Mouse (Mus musculus): ENCODE data around the gene Adam33.

DNA sequence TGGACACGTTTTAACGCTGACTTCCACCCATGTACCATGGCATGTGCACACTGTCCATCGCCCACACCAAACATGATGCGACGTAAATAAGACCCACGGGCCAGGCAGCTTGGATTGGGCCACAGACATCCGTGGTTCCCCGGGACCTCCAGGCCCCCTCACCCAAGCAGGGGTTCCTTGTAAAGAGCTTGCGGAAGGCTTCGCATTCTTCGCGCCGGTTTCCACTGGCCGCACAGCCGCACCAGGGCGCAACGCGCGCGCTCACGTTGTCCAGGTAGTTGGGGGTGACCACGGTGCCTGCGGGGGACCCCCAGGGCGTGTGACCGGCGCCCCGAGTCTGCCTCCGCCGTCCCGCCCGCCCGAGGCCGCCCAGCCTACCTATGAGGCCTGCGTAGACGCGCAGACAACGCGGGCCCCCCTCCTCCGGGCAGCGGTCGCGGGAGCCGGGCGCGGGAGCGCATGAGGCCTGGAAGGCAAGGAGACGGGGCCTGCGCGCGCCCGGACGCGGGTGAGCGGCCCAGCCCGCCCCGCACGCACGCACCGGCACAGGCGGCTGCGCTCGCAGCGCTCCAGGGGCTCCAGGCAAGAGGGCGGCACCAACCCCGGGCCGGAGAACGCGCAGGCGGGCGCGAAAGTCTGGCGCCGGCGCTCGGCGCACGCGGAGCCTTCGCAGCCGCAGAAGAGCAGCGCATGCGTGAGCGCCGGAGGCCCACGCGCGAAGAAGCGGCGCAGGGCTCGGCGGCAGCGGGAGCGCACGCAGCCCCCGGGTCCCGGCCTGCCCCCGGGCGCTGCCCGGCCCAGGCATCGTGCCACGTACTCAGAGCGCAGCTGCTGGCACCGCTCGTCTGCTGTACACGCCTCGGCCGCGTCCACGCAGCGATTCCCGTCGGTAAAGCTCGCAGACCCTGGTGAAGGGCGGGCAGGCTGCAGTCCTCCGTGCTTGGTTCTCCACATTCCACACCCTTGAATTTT lies 22.5 kb downstream of the Adam33 start:
- no peak for TF ChIP-seq CTCF (IDR thresholded peaks at IDR 0.05; ENCODE audit: low read depth, low read length)
- no peak for TF ChIP-seq GATA1 (IDR thresholded peaks at IDR 0.05; ENCODE audit: borderline replicate concordance, low read length)
- no peak for TF ChIP-seq TAL1 (conservative IDR thresholded peaks at IDR 0.05; ENCODE audit: low read depth, low read length)
- no peak for TF ChIP-seq POLR2AphosphoS5 (IDR thresholded peaks at IDR 0.05; ENCODE audit: insufficient replicate concordance, low read depth, low read length)
- no peak for TF ChIP-seq GATA2 (IDR thresholded peaks at IDR 0.05; ENCODE audit: borderline replicate concordance, low read depth, low read length)
